Mouse (Mus musculus): ENCODE measurements at regions not wholly inside any gene's neighbourhood (a gene's known extent, or its start where the extent isn't known, plus 50 kb on each side); places are given as distances from the start of the nearest gene placed in this dataset.

DNA sequence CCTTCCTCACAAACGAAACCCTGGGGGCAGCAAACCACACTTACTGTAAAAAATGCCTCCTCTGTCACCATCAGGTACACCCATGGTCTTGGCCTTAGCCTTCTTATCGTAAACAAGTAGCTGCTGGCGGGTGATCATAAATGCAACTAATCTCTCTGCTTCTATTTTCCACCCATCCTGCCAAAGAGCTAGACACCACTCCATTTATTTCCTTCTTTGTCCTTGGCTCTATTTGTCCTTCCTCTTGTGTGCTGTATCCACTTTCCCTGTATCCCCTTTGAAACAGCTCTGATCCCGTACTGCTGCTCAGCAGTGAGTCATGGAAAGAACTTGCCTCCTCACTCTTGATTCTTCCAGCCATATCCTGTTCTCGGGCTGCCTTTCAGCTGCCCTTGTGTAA is 108.3 kb upstream of the Kcnq5 start:
- H3K27me3 ChIP-seq = no peaks in the 10 kb centered on the region
- no peak overlapping the region for H3K27ac ChIP-seq
- WGBS = 77% methylated on average over 5 of the region's 5 CpGs
- H3K9me3 ChIP-seq = no peaks in the 10 kb centered on the region
- no peaks in the 10 kb centered on the region for H3K4me1 ChIP-seq (replicated peaks)
- H3K4me3 ChIP-seq (replicated peaks) = no peak overlapping the region
- H3K9ac ChIP-seq (replicated peaks) = no peak overlapping the region
- no peaks in the 10 kb centered on the region for H3K36me3 ChIP-seq
- no peak overlapping the region for H3K4me2 ChIP-seq (replicated peaks)
- no peak for ATAC-seq
